Mouse (Mus musculus): ENCODE measurements around the gene Gm13288. TPM values are rescaled to one million over a fixed set of nuclear protein-coding genes. Genes with fewer than 3 reads are reported as not detected.

Gm13288 gene
- polyA plus RNA-seq, 1 experiment from 2014 or later: 0.19 TPM

Other genes starting within 250 kb of the Gm13288 start
- gene Ifna15, start 247.3 kb upstream of the Gm13288 start, polyA plus RNA-seq (2017; shearing (Covaris generic)): not detected
- gene Ifna14, start 233.7 kb upstream of the Gm13288 start, polyA plus RNA-seq (2017; shearing (Covaris generic)): not detected
- gene Ifna9, start 213.1 kb upstream of the Gm13288 start, polyA plus RNA-seq (2017; shearing (Covaris generic)): not detected
- gene Ifna12, start 202.2 kb upstream of the Gm13288 start, polyA plus RNA-seq (2017; shearing (Covaris generic)): not detected
- gene C87499, start 171.1 kb upstream of the Gm13288 start, polyA plus RNA-seq (2017; shearing (Covaris generic)): not detected
- gene Ifna13, start 161.1 kb upstream of the Gm13288 start, polyA plus RNA-seq (2017; shearing (Covaris generic)): not detected
- gene Ifna16, start 128.6 kb upstream of the Gm13288 start, polyA plus RNA-seq (2017; shearing (Covaris generic)): not detected
- gene Ifna2, start 121.6 kb upstream of the Gm13288 start, polyA plus RNA-seq (2017; shearing (Covaris generic)): not detected
- gene Ifnab, start 114.2 kb upstream of the Gm13288 start, polyA plus RNA-seq (2017; shearing (Covaris generic)): 0.45 TPM
- 1.4 TPM for gene Gm26566, start 83.7 kb upstream of the Gm13288 start, polyA plus RNA-seq (2017; shearing (Covaris generic))
- gene Klhl9, start 83.1 kb upstream of the Gm13288 start, polyA plus RNA-seq (2017; shearing (Covaris generic)): 27.2 TPM
- gene Gm13271, start 50.7 kb upstream of the Gm13288 start, polyA plus RNA-seq (2017; shearing (Covaris generic)): not detected
- gene Gm13283, start 45.4 kb upstream of the Gm13288 start, polyA plus RNA-seq (2017; shearing (Covaris generic)): 0.36 TPM
- not detected for gene Gm13290, start 31.7 kb upstream of the Gm13288 start, polyA plus RNA-seq (2017; shearing (Covaris generic))
- not detected for gene Gm13289, start 28.6 kb upstream of the Gm13288 start, polyA plus RNA-seq (2017; shearing (Covaris generic))
- not detected for gene Gm13272, start 25.7 kb upstream of the Gm13288 start, polyA plus RNA-seq (2017; shearing (Covaris generic))
- not detected for gene Ifnz, start 23.4 kb upstream of the Gm13288 start, polyA plus RNA-seq (2017; shearing (Covaris generic))
- not detected for gene Gm13276, start 19.8 kb upstream of the Gm13288 start, polyA plus RNA-seq (2017; shearing (Covaris generic))
- not detected for gene Gm13277, start 16.9 kb upstream of the Gm13288 start, polyA plus RNA-seq (2017; shearing (Covaris generic))
- not detected for gene Gm13278, start 14.0 kb upstream of the Gm13288 start, polyA plus RNA-seq (2017; shearing (Covaris generic))
- gene Gm13275, start 11.0 kb upstream of the Gm13288 start, polyA plus RNA-seq (2017; shearing (Covaris generic)): not detected
- gene Gm13279, start 8.1 kb upstream of the Gm13288 start, polyA plus RNA-seq (2017; shearing (Covaris generic)): not detected
- gene Gm13285, start 5.9 kb upstream of the Gm13288 start, polyA plus RNA-seq (2017; shearing (Covaris generic)): not detected
- not detected for gene Gm13287, start 2.3 kb upstream of the Gm13288 start, polyA plus RNA-seq (2017; shearing (Covaris generic))
- gene Ifna7, start 10.7 kb downstream of the Gm13288 start, polyA plus RNA-seq (2017; shearing (Covaris generic)): not detected
- not detected for gene Ifna11, start 14.4 kb downstream of the Gm13288 start, polyA plus RNA-seq (2017; shearing (Covaris generic))
- gene Ifna6, start 21.9 kb downstream of the Gm13288 start, polyA plus RNA-seq (2017; shearing (Covaris generic)): not detected
- gene Ifna5, start 30.0 kb downstream of the Gm13288 start, polyA plus RNA-seq (2017; shearing (Covaris generic)): not detected
- gene Ifna4, start 36.3 kb downstream of the Gm13288 start, polyA plus RNA-seq (2017; shearing (Covaris generic)): not detected
- gene Ifna1, start 44.6 kb downstream of the Gm13288 start, polyA plus RNA-seq (2017; shearing (Covaris generic)): not detected
- not detected for gene Ifne, start 74.7 kb downstream of the Gm13288 start, polyA plus RNA-seq (2017; shearing (Covaris generic))